Mouse (Mus musculus): Measurements from ENCODE around the gene Nlrp9c. TPM values are rescaled to one million over a fixed set of nuclear protein-coding genes. Genes with fewer than 3 reads are reported as not detected.

Nlrp9c gene
- polyA plus RNA-seq (2015; fragmentation: Nextera tagmentation; extraction: Ambion mirVana), result not detected in 2 replicates

GRCm38 (mm10) chr7:26403600-26403999, at the start of gene Nlrp9c:
TSS of gene Nlrp9c (minus strand) at chr7:26403700.

GRCm38 (mm10) chr7:26434813-26435212, 31.3 kb upstream of the Nlrp9c start, which contains the start of gene Nlrp4a:
TSS of gene Nlrp4a (plus strand) at chr7:26435113.

GRCm38 (mm10) chr7:26306926-26307325, 96.6 kb downstream of the Nlrp9c start, which contains the start of gene Cyp2a4:
TSS of gene Cyp2a4 (plus strand) at chr7:26307169.

Other genes starting within 250 kb of the Nlrp9c start
- not detected in 2 replicates for gene Cyp2b9, start 230.3 kb downstream of the Nlrp9c start, polyA plus RNA-seq (2015; fragmentation: Nextera tagmentation; extraction: Ambion mirVana)
- gene Vmn1r184, start 143.4 kb downstream of the Nlrp9c start, polyA plus RNA-seq (2015; fragmentation: Nextera tagmentation; extraction: Ambion mirVana), result not detected in 2 replicates
- not detected in 2 replicates for gene Cyp2a4, start 96.5 kb downstream of the Nlrp9c start, polyA plus RNA-seq (2015; fragmentation: Nextera tagmentation; extraction: Ambion mirVana)
- gene Nlrp4a, start 31.4 kb upstream of the Nlrp9c start, polyA plus RNA-seq (2015; fragmentation: Nextera tagmentation; extraction: Ambion mirVana), result not detected in 2 replicates
- not detected in 2 replicates for gene Nlrp9a, start 131.3 kb upstream of the Nlrp9c start, polyA plus RNA-seq (2015; fragmentation: Nextera tagmentation; extraction: Ambion mirVana)
- gene Vmn1r185, start 214.8 kb upstream of the Nlrp9c start, polyA plus RNA-seq (2015; fragmentation: Nextera tagmentation; extraction: Ambion mirVana), result not detected in 2 replicates

Data from neural tube, postnatal 0 days (tissue).